Mouse (Mus musculus) layer of hippocampus, adult 18-20 months (tissue): ENCODE measurements around the gene Agbl5. TPM values are rescaled to one million over a fixed set of nuclear protein-coding genes. Genes with fewer than 3 reads are reported as not detected.

Experiments
- DNase-seq, 2 experiments: peaks; one replicate each; pipeline ENCODE4 v3.0.0; 2022; ENCODE audit warnings: low spot score in 2 of 2
- total RNA-seq, 2 experiments: library from RNA; stranded (reverse); gene quantifications; 2 replicates each; pipeline ENCODE4 v1.2.3; 2021

Gene Agbl5
- total RNA-seq, 2 experiments from 2014 or later, result 11.5 to 13.3 TPM

GRCm38 (mm10) chr5:30919831-30920614, 31.5 kb downstream of the Agbl5 start:
- DNase-seq, result no peak

- DNase-seq, result no peak
These were observed 32.1 kb downstream of the Agbl5 start for GRCm38 (mm10) chr5:30920621-30921020.

GRCm38 (mm10) chr5:30921256-30922033, 33.0 kb downstream of the Agbl5 start, which contains the start of gene Khk:
Khk (plus strand) TSS chr5:30921431.
- peak; percentile 66 to 91 for DNase-seq

- DNase-seq, result no peak
These were observed 34.1 kb downstream of the Agbl5 start for GRCm38 (mm10) chr5:30922581-30923041.

- DNase-seq, result no peak
These were observed 34.6 kb downstream of the Agbl5 start for GRCm38 (mm10) chr5:30923119-30923518.

GRCm38 (mm10) chr5:30924614-30925013, 36.1 kb downstream of the Agbl5 start:
- DNase-seq, result no peak

- no peak for DNase-seq
These were observed 36.7 kb downstream of the Agbl5 start for GRCm38 (mm10) chr5:30925217-30925616.

GRCm38 (mm10) chr5:30926073-30926472, 37.6 kb downstream of the Agbl5 start:
- no peak for DNase-seq

- peak in 1 of 2 experiments; percentile 73 for DNase-seq
These were observed 39.5 kb downstream of the Agbl5 start for GRCm38 (mm10) chr5:30927945-30928529.

- peak; percentile 64 to 91 for DNase-seq
These were observed 41.6 kb downstream of the Agbl5 start for GRCm38 (mm10) chr5:30930121-30930520.

GRCm38 (mm10) chr5:30930846-30931245, 42.4 kb downstream of the Agbl5 start:
- DNase-seq, result no peak

- no peak for DNase-seq
These were observed 42.9 kb downstream of the Agbl5 start for GRCm38 (mm10) chr5:30931378-30931777.

- no peak for DNase-seq
These were observed 45.2 kb downstream of the Agbl5 start for GRCm38 (mm10) chr5:30933705-30934104.

GRCm38 (mm10) chr5:30934725-30935461, 46.4 kb downstream of the Agbl5 start:
- DNase-seq, result no peak

GRCm38 (mm10) chr5:30943004-30943403, 54.5 kb downstream of the Agbl5 start:
- no peak for DNase-seq

- no peak for DNase-seq
These were observed 55.9 kb downstream of the Agbl5 start for GRCm38 (mm10) chr5:30944344-30944743.

GRCm38 (mm10) chr5:30944956-30945781, 56.7 kb downstream of the Agbl5 start, which contains the start of gene Cgref1:
Cgref1 (minus strand) TSS chr5:30945591.
- DNase-seq, result peak; percentile 55 to 73

GRCm38 (mm10) chr5:30948620-30949019, 60.1 kb downstream of the Agbl5 start:
- DNase-seq, result no peak

GRCm38 (mm10) chr5:30949654-30950326, 61.3 kb downstream of the Agbl5 start:
- peak; percentile 90 to 94 for DNase-seq
